Mouse (Mus musculus): ENCODE measurements around the gene Camta1.

Camta1 gene

DNA sequence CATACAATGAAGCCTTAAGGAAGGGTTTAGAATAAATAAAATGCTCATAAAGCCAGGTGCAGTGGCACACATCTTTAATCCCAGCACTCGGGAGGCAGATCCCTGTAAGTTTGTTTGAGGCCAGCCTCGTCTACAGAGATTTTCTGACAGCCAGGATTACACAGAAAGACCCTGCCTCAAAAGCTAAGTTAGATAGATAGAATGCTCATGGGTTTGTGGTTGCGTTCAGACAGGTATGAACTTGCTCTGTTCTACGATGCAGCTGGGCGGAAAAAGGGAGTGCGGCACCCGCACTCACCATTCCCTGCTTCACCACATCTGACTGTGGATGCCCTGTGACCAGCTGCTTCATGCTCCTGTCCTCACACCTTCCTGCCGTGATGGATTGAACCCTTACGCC is 882.2 kb downstream of the Camta1 start:
- no peaks in the 10 kb centered on the region for H3K36me3 ChIP-seq (ENCODE audit: insufficient read depth, low read length)
- peaks cover 16% of the 10 kb centered on the region for H3K4me1 ChIP-seq (replicated peaks; ENCODE audit: low read depth, low read length)
- TF ChIP-seq CTCF (conservative IDR thresholded peaks at IDR 0.05; ENCODE audit: low read length) (no peak), NANOG (IDR thresholded peaks at IDR 0.05; ENCODE audit: borderline replicate concordance, low read length) (no peak), POU5F1 (IDR thresholded peaks at IDR 0.05; ENCODE audit: borderline replicate concordance, low read length) (no peak)
- H3K27me3 ChIP-seq (ENCODE audit: insufficient read depth, low read length), result peaks cover 8% of the 10 kb centered on the region; the same call in 1 of the 2 replicates
- no peak overlapping the region for H3K4me3 ChIP-seq (replicated peaks; ENCODE audit: low read length)
- no peaks in the 10 kb centered on the region for H3K9me3 ChIP-seq (ENCODE audit: low read length)

DNA sequence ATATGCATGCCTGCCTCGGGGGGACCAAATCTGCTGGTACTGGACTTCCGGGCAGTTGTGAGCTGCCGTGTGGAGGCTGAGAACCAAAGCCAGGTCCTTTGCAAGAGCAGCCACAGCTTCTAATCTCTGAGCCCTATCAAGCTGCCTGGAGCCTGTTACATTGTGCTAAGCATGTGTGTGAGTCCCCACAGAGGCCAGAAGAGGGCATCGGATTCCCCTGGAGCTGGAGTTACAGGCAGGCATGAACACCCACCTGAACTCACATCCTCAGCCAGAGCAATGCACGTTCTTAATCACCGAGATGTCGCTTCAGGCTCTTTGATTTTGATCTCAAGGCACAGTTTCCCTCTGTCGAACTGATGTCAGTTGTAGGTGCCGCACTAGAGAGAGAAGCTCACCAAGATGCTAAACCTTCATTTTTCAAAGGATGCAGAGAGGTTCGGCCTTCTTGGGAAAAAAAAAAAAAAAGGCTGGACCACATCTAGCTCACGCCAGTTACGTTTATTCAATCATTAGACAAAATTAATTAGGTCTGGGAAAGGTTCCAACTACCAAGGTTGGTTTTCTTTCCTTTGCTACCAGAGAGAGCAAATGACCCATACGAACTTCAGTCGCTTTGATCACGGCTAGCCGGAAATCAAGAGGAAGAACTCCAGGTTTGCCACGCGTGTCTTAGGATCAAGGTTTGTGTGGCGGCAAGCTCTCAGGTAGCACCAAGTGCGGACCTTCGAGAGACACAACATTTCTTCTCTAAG is 883.3 kb downstream of the Camta1 start:
- Histone ChIP-seq H3K4me3 (replicated peaks; ENCODE audit: low read length) (no peak overlapping the region), H3K9me3 (ENCODE audit: low read length) (no peaks in the 10 kb centered on the region), H3K4me1 (replicated peaks; ENCODE audit: low read depth, low read length) (peaks cover 16% of the 10 kb centered on the region), H3K36me3 (ENCODE audit: insufficient read depth, low read length) (no peaks in the 10 kb centered on the region), H3K27me3 (ENCODE audit: insufficient read depth, low read length) (peaks cover 8% of the 10 kb centered on the region; the same call in 1 of the 2 replicates)
- TF ChIP-seq NANOG (IDR thresholded peaks at IDR 0.05; ENCODE audit: borderline replicate concordance, low read length) (no peak), POU5F1 (IDR thresholded peaks at IDR 0.05; ENCODE audit: borderline replicate concordance, low read length) (no peak), CTCF (conservative IDR thresholded peaks at IDR 0.05; ENCODE audit: low read length) (no peak; the same call in 1 of the 2 replicates)

GRCm38 (mm10) chr4:150975145-150975544 is 886.5 kb downstream of the Camta1 start:
- Histone ChIP-seq H3K4me3 (replicated peaks; ENCODE audit: low read length) (no peak overlapping the region), H3K4me1 (replicated peaks; ENCODE audit: low read depth, low read length) (peaks cover 16% of the 10 kb centered on the region), H3K36me3 (ENCODE audit: insufficient read depth, low read length) (no peaks in the 10 kb centered on the region), H3K9me3 (ENCODE audit: low read length) (no peaks in the 10 kb centered on the region), H3K27me3 (ENCODE audit: insufficient read depth, low read length) (peaks cover 10% of the 10 kb centered on the region; the same call in 1 of the 2 replicates)
- no peak for TF ChIP-seq NANOG (IDR thresholded peaks at IDR 0.05; ENCODE audit: borderline replicate concordance, low read length)

- TF ChIP-seq POU5F1 (IDR thresholded peaks at IDR 0.05; ENCODE audit: borderline replicate concordance, low read length) (no peak), NANOG (IDR thresholded peaks at IDR 0.05; ENCODE audit: borderline replicate concordance, low read length) (no peak), CTCF (conservative IDR thresholded peaks at IDR 0.05; ENCODE audit: low read length) (no peak)
- Histone ChIP-seq H3K9me3 (ENCODE audit: low read length) (no peaks in the 10 kb centered on the region), H3K4me3 (replicated peaks; ENCODE audit: low read length) (no peak overlapping the region), H3K4me1 (replicated peaks; ENCODE audit: low read depth, low read length) (peaks cover 23% of the 10 kb centered on the region), H3K36me3 (ENCODE audit: insufficient read depth, low read length) (no peaks in the 10 kb centered on the region), H3K27me3 (ENCODE audit: insufficient read depth, low read length) (0 out of 2 replicates have a peak, but pooled peaks cover 2% of the 10 kb centered on the region)
Observed at GRCm38 (mm10) chr4:150973264-150973663, 888.4 kb downstream of the Camta1 start.

DNA sequence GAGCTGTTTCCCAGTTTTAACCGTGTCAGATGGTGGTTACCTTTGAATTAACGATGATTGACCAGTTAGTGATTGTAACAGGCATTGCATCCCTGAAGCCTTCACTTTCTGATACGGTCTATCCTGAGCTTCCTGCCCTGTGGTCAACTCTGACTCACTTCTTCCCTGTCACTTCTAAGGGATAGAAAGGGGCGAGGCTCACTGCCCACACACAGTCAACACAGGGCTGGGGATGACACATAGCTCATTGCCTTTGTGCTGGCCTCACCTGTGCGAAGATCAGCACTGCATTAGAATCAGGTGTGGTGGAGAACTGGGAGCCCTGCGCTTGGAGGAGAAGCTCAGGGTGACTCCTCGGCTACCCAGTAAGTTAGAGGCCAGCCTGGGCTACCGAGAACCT is 892.7 kb downstream of the Camta1 start:
- H3K4me1 ChIP-seq (replicated peaks; ENCODE audit: low read depth, low read length), result peaks cover 36% of the 10 kb centered on the region
- H3K9me3 ChIP-seq (ENCODE audit: low read length), result no peaks in the 10 kb centered on the region
- 0 out of 2 replicates have a peak, but pooled peaks cover 2% of the 10 kb centered on the region for H3K27me3 ChIP-seq (ENCODE audit: insufficient read depth, low read length)
- TF ChIP-seq NANOG (IDR thresholded peaks at IDR 0.05; ENCODE audit: borderline replicate concordance, low read length), result no peak
- no peak for TF ChIP-seq POU5F1 (IDR thresholded peaks at IDR 0.05; ENCODE audit: borderline replicate concordance, low read length)
- no peak for TF ChIP-seq CTCF (conservative IDR thresholded peaks at IDR 0.05; ENCODE audit: low read length)
- H3K36me3 ChIP-seq (ENCODE audit: insufficient read depth, low read length), result no peaks in the 10 kb centered on the region
- no peak overlapping the region for H3K4me3 ChIP-seq (replicated peaks; ENCODE audit: low read length)

DNA sequence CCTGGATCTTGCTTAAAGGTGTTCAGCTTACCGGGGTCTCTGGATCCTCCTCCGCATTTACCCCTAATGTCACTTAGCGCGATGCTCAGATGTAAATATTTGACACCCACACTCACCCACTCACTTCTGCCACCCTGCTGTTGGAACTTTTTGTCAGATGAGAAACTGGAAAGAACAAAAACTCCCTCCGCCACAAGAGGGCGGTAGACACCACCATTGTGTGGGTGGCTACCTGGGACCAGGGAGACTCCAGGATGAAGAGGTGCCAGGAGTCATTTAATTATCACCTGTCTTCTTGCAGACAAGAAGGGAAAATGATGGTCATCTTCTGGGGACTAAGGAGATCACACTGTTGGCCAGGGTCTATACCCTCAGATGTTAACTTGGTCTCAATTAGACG is 895.1 kb downstream of the Camta1 start:
- Histone ChIP-seq H3K9me3 (ENCODE audit: low read length) (no peaks in the 10 kb centered on the region), H3K27me3 (ENCODE audit: insufficient read depth, low read length) (0 out of 2 replicates have a peak, but pooled peaks cover 2% of the 10 kb centered on the region)
- no peak for TF ChIP-seq NANOG (IDR thresholded peaks at IDR 0.05; ENCODE audit: borderline replicate concordance, low read length)
- peak; percentile 81 for TF ChIP-seq CTCF (conservative IDR thresholded peaks at IDR 0.05; ENCODE audit: low read length)

GRCm38 (mm10) chr4:150965555-150965951 is 896.1 kb downstream of the Camta1 start:
- Histone ChIP-seq H3K4me1 (replicated peaks; ENCODE audit: low read depth, low read length) (peaks cover 40% of the 10 kb centered on the region), H3K4me3 (replicated peaks; ENCODE audit: low read length) (no peak overlapping the region), H3K9me3 (ENCODE audit: low read length) (no peaks in the 10 kb centered on the region), H3K27me3 (ENCODE audit: insufficient read depth, low read length) (no peaks in the 10 kb centered on the region), H3K36me3 (ENCODE audit: insufficient read depth, low read length) (no peaks in the 10 kb centered on the region)
- TF ChIP-seq NANOG (IDR thresholded peaks at IDR 0.05; ENCODE audit: borderline replicate concordance, low read length) (no peak), CTCF (conservative IDR thresholded peaks at IDR 0.05; ENCODE audit: low read length) (peak; percentile 45)

More for the DNA sequence above, 895.1 kb downstream of the Camta1 start:
- peaks cover 40% of the 10 kb centered on the region for H3K4me1 ChIP-seq (replicated peaks; ENCODE audit: low read depth, low read length)
- H3K36me3 ChIP-seq (ENCODE audit: insufficient read depth, low read length), result no peaks in the 10 kb centered on the region
- H3K4me3 ChIP-seq (replicated peaks; ENCODE audit: low read length), result no peak overlapping the region

- Histone ChIP-seq H3K9me3 (ENCODE audit: low read length) (no peaks in the 10 kb centered on the region), H3K4me1 (replicated peaks; ENCODE audit: low read depth, low read length) (peaks cover 40% of the 10 kb centered on the region), H3K36me3 (ENCODE audit: insufficient read depth, low read length) (no peaks in the 10 kb centered on the region), H3K27me3 (ENCODE audit: insufficient read depth, low read length) (no peaks in the 10 kb centered on the region), H3K4me3 (replicated peaks; ENCODE audit: low read length) (peak overlapping the region; percentile 62)
- TF ChIP-seq NANOG (IDR thresholded peaks at IDR 0.05; ENCODE audit: borderline replicate concordance, low read length) (no peak), POU5F1 (IDR thresholded peaks at IDR 0.05; ENCODE audit: borderline replicate concordance, low read length) (no peak), CTCF (conservative IDR thresholded peaks at IDR 0.05; ENCODE audit: low read length) (peak; percentile 55)
Observed at GRCm38 (mm10) chr4:150964635-150965554, 896.8 kb downstream of the Camta1 start.
